Mouse (Mus musculus) cerebellum, adult 2 months (tissue): Measurements from ENCODE around the gene Dnttip1.

ENCODE experiments used
- CTCF ChIP-seq: fragments of 200-500 bp; IDR thresholded peaks from 2 replicates; pipeline ENCODE4 v1.5.1; 2011; ENCODE audit warnings: low read depth, mild to moderate bottlenecking, control low read depth, low read length, moderate library complexity, borderline replicate concordance; ENCODE audit not compliant: insufficient read depth
- POLR2A ChIP-seq: fragments of 200-500 bp; IDR thresholded peaks from 2 replicates; pipeline ENCODE4 v1.6.1; 2011; ENCODE audit warnings: low read length, control low read depth, borderline replicate concordance; ENCODE audit not compliant: insufficient read depth

GRCm38 (mm10) chr2:164817206-164817605, 71.4 kb downstream of the Dnttip1 start:
- TF ChIP-seq CTCF (no peak), POLR2A (no peak)
